Mouse (Mus musculus) limb, embryonic 13.5 days (tissue): Measurements from ENCODE around the gene Rpl14. TPM values are rescaled to one million over a fixed set of nuclear protein-coding genes. Genes with fewer than 3 reads are reported as not detected.

Source experiments
- ATAC-seq: fragments of 200-750 bp; cut with Nextera tagmentation; 2 replicates; pipeline ENCODE4 v1.8.0; 2017; ENCODE audit warnings: low read depth, moderate number of reproducible peaks, moderate TSS enrichment; ENCODE audit not compliant: low FRiP score
- H3K27ac ChIP-seq: fragments of 300-500 bp; sonication (generic); 2 replicates; pipeline ENCODE4 v1.5.1; 2015; ENCODE audit warnings: inconsistent platforms, mild to moderate bottlenecking, moderate library complexity
- H3K27me3 ChIP-seq: fragments of 300-500 bp; sonication (generic); 2 replicates; pipeline ENCODE4 v1.6.1; 2015; ENCODE audit warnings: mild to moderate bottlenecking, inconsistent platforms
- H3K36me3 ChIP-seq: fragments of 300-500 bp; sonication (generic); 2 replicates; pipeline ENCODE4 v1.6.1; 2015; ENCODE audit warnings: inconsistent platforms, mild to moderate bottlenecking, moderate library complexity
- H3K4me1 ChIP-seq: fragments of 300-500 bp; sonication (generic); 2 replicates; pipeline ENCODE4 v1.6.1; 2015; ENCODE audit warnings: inconsistent platforms
- H3K4me2 ChIP-seq: fragments of 300-500 bp; sonication (generic); replicated peaks from 2 replicates; pipeline ENCODE4 v1.6.1; 2015; ENCODE audit warnings: inconsistent platforms, mild to moderate bottlenecking, moderate library complexity
- H3K4me3 ChIP-seq: fragments of 300-500 bp; sonication (generic); 2 replicates; pipeline ENCODE4 v1.5.1; 2015; ENCODE audit warnings: moderate library complexity, mild to moderate bottlenecking, inconsistent platforms
- H3K9ac ChIP-seq: fragments of 300-500 bp; sonication (generic); 2 replicates; pipeline ENCODE4 v1.6.1; 2015; ENCODE audit warnings: mild to moderate bottlenecking, inconsistent platforms
- H3K9me3 ChIP-seq: fragments of 300-500 bp; sonication (generic); 2 replicates; pipeline ENCODE4 v1.6.1; 2016; ENCODE audit warnings: inconsistent platforms
- WGBS: fragments of 180-500 bp; shearing (Covaris S2); methylation state at CpG from one replicate; pipeline ENCODE4 v1.1.7; 2015; 5-methylcytosine and 5-hydroxymethylcytosine counted together
- polyA plus RNA-seq: library from polyadenylated mRNA; unstranded; fragments of >200 nt; fragmentation: Nextera tagmentation; extraction: Ambion mirVana; gene quantifications from 2 replicates; pipeline ENCODE4 v1.2.1, GENCODE M21; 2015

Rpl14 gene
- polyA plus RNA-seq, 1 experiment from 2014 or later, result 827 TPM

- H3K9me3 ChIP-seq, result no peaks in the 10 kb centered on the region
- no peaks in the 10 kb centered on the region for H3K27me3 ChIP-seq
- H3K9ac ChIP-seq, result no peak overlapping the region
- no peak overlapping the region for H3K4me3 ChIP-seq
- no peak overlapping the region for H3K4me2 ChIP-seq
- no peak overlapping the region for H3K27ac ChIP-seq
- H3K4me1 ChIP-seq, result peaks cover 6% of the 10 kb centered on the region; the same call in 1 of the 2 replicates
- 51% methylated on average over 6 of the region's 6 CpGs for WGBS
- no peaks in the 10 kb centered on the region for H3K36me3 ChIP-seq
- ATAC-seq, result no peak
These were observed 23.6 kb downstream of the Rpl14 start for GRCm38 (mm10) chr9:120594839-120595238.

GRCm38 (mm10) chr9:120595306-120595705, 24.1 kb downstream of the Rpl14 start:
- H3K36me3 ChIP-seq, result no peaks in the 10 kb centered on the region
- H3K27ac ChIP-seq, result no peak overlapping the region
- peaks cover 6% of the 10 kb centered on the region; the same call in 1 of the 2 replicates for H3K4me1 ChIP-seq
- no peak overlapping the region for H3K4me3 ChIP-seq
- 67% methylated on average over 4 of the region's 4 CpGs for WGBS
- no peak for ATAC-seq
- H3K27me3 ChIP-seq, result no peaks in the 10 kb centered on the region
- no peaks in the 10 kb centered on the region for H3K9me3 ChIP-seq
- no peak overlapping the region for H3K9ac ChIP-seq
- H3K4me2 ChIP-seq, result no peak overlapping the region

GRCm38 (mm10) chr9:120601488-120602171, 30.4 kb downstream of the Rpl14 start:
- 19% methylated on average over 17 of the region's 17 CpGs for WGBS
- Histone ChIP-seq H3K9ac (no peak overlapping the region), H3K27ac (no peak overlapping the region), H3K4me3 (no peak overlapping the region), H3K4me2 (peak overlapping the region; percentile 9; the same call in 1 of the 2 replicates), H3K36me3 (no peaks in the 10 kb centered on the region), H3K27me3 (no peaks in the 10 kb centered on the region), H3K9me3 (no peaks in the 10 kb centered on the region), H3K4me1 (peaks cover 31% of the 10 kb centered on the region)
- peak; percentile 29; the same call in 1 of the 2 replicates for ATAC-seq

- Histone ChIP-seq H3K27me3 (no peaks in the 10 kb centered on the region), H3K36me3 (no peaks in the 10 kb centered on the region), H3K9me3 (peaks cover 1% of the 10 kb centered on the region), H3K9ac (peak overlapping the region; percentile 52), H3K4me1 (peaks cover 31% of the 10 kb centered on the region), H3K4me3 (no peak overlapping the region), H3K27ac (peak overlapping the region; percentile 53), H3K4me2 (peak overlapping the region; percentile 61)
- ATAC-seq, result peak; percentile 50
- WGBS, result 51% methylated on average over 17 of the region's 17 CpGs
These were observed 31.1 kb downstream of the Rpl14 start for GRCm38 (mm10) chr9:120602172-120602838.

GRCm38 (mm10) chr9:120602839-120603511, 31.7 kb downstream of the Rpl14 start:
- peak; percentile 87 for ATAC-seq
- Histone ChIP-seq H3K4me1 (peaks cover 31% of the 10 kb centered on the region), H3K27ac (peak overlapping the region; percentile 69), H3K4me3 (peak overlapping the region; percentile 29), H3K36me3 (0 out of 2 replicates have a peak, but pooled peaks cover 4% of the 10 kb centered on the region), H3K4me2 (peak overlapping the region; percentile 61), H3K9me3 (peaks cover 8% of the 10 kb centered on the region), H3K27me3 (no peaks in the 10 kb centered on the region), H3K9ac (peak overlapping the region; percentile 52)
- 2% methylated on average over 23 of the region's 23 CpGs for WGBS

GRCm38 (mm10) chr9:120603512-120603908, 32.3 kb downstream of the Rpl14 start:
- H3K4me1 ChIP-seq, result peaks cover 31% of the 10 kb centered on the region
- H3K4me2 ChIP-seq, result peak overlapping the region; percentile 61
- peak overlapping the region; percentile 29 for H3K4me3 ChIP-seq
- 0 out of 2 replicates have a peak, but pooled peaks cover 5% of the 10 kb centered on the region for H3K36me3 ChIP-seq
- peak overlapping the region; percentile 69; the same call in 1 of the 2 replicates for H3K27ac ChIP-seq
- H3K9ac ChIP-seq, result peak overlapping the region; percentile 52; the same call in 1 of the 2 replicates
- 5% methylated on average over 10 of the region's 10 CpGs for WGBS
- peaks cover 13% of the 10 kb centered on the region for H3K9me3 ChIP-seq
- no peaks in the 10 kb centered on the region for H3K27me3 ChIP-seq
- ATAC-seq, result no peak

GRCm38 (mm10) chr9:120603956-120604355, 32.7 kb downstream of the Rpl14 start:
- Histone ChIP-seq H3K9ac (0 out of 2 replicates have a peak overlapping the region, but pooled peaks have one; percentile 52), H3K9me3 (peaks cover 17% of the 10 kb centered on the region), H3K4me3 (no peak overlapping the region; the same call in 1 of the 2 replicates), H3K27me3 (no peaks in the 10 kb centered on the region), H3K4me2 (peak overlapping the region; percentile 61), H3K36me3 (0 out of 2 replicates have a peak, but pooled peaks cover 5% of the 10 kb centered on the region), H3K4me1 (peaks cover 31% of the 10 kb centered on the region), H3K27ac (peak overlapping the region; percentile 69; the same call in 1 of the 2 replicates)
- ATAC-seq, result peak; percentile 53
- WGBS, result 11% methylated on average over 12 of the region's 12 CpGs

GRCm38 (mm10) chr9:120611055-120611454, 39.8 kb downstream of the Rpl14 start:
- Histone ChIP-seq H3K4me1 (0 out of 2 replicates have a peak, but pooled peaks cover 5% of the 10 kb centered on the region), H3K4me2 (no peak overlapping the region), H3K4me3 (no peak overlapping the region), H3K9me3 (peaks cover 17% of the 10 kb centered on the region), H3K27me3 (no peaks in the 10 kb centered on the region), H3K9ac (no peak overlapping the region), H3K36me3 (0 out of 2 replicates have a peak, but pooled peaks cover 5% of the 10 kb centered on the region), H3K27ac (no peak overlapping the region)
- ATAC-seq, result no peak

GRCm38 (mm10) chr9:120614059-120614458, 42.8 kb downstream of the Rpl14 start:
- Histone ChIP-seq H3K4me1 (0 out of 2 replicates have a peak, but pooled peaks cover 5% of the 10 kb centered on the region), H3K27ac (no peak overlapping the region), H3K9me3 (no peaks in the 10 kb centered on the region), H3K9ac (no peak overlapping the region), H3K4me3 (no peak overlapping the region), H3K4me2 (no peak overlapping the region), H3K36me3 (no peaks in the 10 kb centered on the region), H3K27me3 (no peaks in the 10 kb centered on the region)
- ATAC-seq, result no peak
- WGBS, result 90% methylated on average over 6 of the region's 6 CpGs

GRCm38 (mm10) chr9:120618101-120618500, 46.9 kb downstream of the Rpl14 start:
- 78% methylated on average over 6 of the region's 6 CpGs for WGBS
- peaks cover 12% of the 10 kb centered on the region for H3K4me1 ChIP-seq
- no peak overlapping the region for H3K9ac ChIP-seq
- ATAC-seq, result no peak
- no peak overlapping the region for H3K27ac ChIP-seq
- no peaks in the 10 kb centered on the region for H3K36me3 ChIP-seq
- no peaks in the 10 kb centered on the region for H3K27me3 ChIP-seq
- no peak overlapping the region for H3K4me3 ChIP-seq
- no peak overlapping the region for H3K4me2 ChIP-seq
- H3K9me3 ChIP-seq, result peaks cover 11% of the 10 kb centered on the region

GRCm38 (mm10) chr9:120619347-120619708, 48.1 kb downstream of the Rpl14 start:
- H3K27ac ChIP-seq, result no peak overlapping the region

More at GRCm38 (mm10) chr9:120619347-120619708, 48.1 kb downstream of the Rpl14 start:
- peak overlapping the region; percentile 43 for H3K9ac ChIP-seq
- peaks cover 18% of the 10 kb centered on the region for H3K9me3 ChIP-seq
- no peak for ATAC-seq
- WGBS, result 15% methylated on average over 10 of the region's 10 CpGs
- peak overlapping the region; percentile 31 for H3K4me3 ChIP-seq
- peaks cover 12% of the 10 kb centered on the region for H3K4me1 ChIP-seq
- H3K36me3 ChIP-seq, result no peaks in the 10 kb centered on the region
- H3K27me3 ChIP-seq, result no peaks in the 10 kb centered on the region
- H3K4me2 ChIP-seq, result peak overlapping the region; percentile 64
